Mouse (Mus musculus) ES-E14 (cell line): ENCODE results near the gene Ston1.

Experiments used
- HCFC1 ChIP-seq: IDR thresholded peaks from 2 replicates; pipeline ENCODE4 v1.6.1; 2012; ENCODE audit warnings: low read length, inconsistent platforms, borderline replicate concordance; ENCODE audit not compliant: insufficient read depth
- MAFK ChIP-seq: IDR thresholded peaks from 2 replicates; pipeline ENCODE4 v1.6.1; 2014; ENCODE audit warnings: mild to moderate bottlenecking, low read depth, low read length, inconsistent platforms; ENCODE audit not compliant: insufficient read depth

- TF ChIP-seq HCFC1: no peak
- no peak for TF ChIP-seq MAFK
These were observed 31.3 kb downstream of the Ston1 start for GRCm38 (mm10) chr17:88628676-88629380.
